Mouse (Mus musculus) lung, postnatal 0 days (tissue): Measurements from ENCODE around the gene Pcp4. TPM values are rescaled to one million over a fixed set of nuclear protein-coding genes. Genes with fewer than 3 reads are reported as not detected.
"Not testable (repeated sequence)": the region's sequence is repeated elsewhere in the genome, so short reads cannot be mapped to it uniquely, and the experiment has no call there.

Experiments used
- ATAC-seq: fragments of 200-750 bp; cut with Nextera tagmentation; 2 replicates; pipeline ENCODE4 v1.8.0; 2017; ENCODE audit warnings: moderate library complexity
- DNase-seq: peaks from one replicate; pipeline ENCODE4 v3.0.0-alpha.2; 2016; ENCODE audit warnings: low spot score
- H3K27ac ChIP-seq: fragments of 300-500 bp; sonication (generic); 2 replicates; pipeline ENCODE4 v1.5.1; 2014; ENCODE audit warnings: antibody characterized with exemption, mild to moderate bottlenecking, low read length, mixed read lengths
- H3K27me3 ChIP-seq: fragments of 300-500 bp; sonication (generic); replicated peaks from 2 replicates; pipeline ENCODE4 v1.6.1; 2014; ENCODE audit warnings: low read length, mixed read lengths; ENCODE audit not compliant: insufficient read depth
- H3K36me3 ChIP-seq: fragments of 300-500 bp; sonication (generic); 2 replicates; pipeline ENCODE4 v1.6.1; 2014; ENCODE audit warnings: low read length, mixed read lengths; ENCODE audit not compliant: insufficient read depth
- H3K4me1 ChIP-seq: fragments of 300-500 bp; sonication (generic); 2 replicates; pipeline ENCODE4 v1.6.1; 2014; ENCODE audit warnings: antibody characterized with exemption, low read depth, low read length, mixed read lengths; ENCODE audit not compliant: insufficient read depth
- H3K4me2 ChIP-seq: fragments of 300-500 bp; sonication (generic); replicated peaks from 2 replicates; pipeline ENCODE4 v1.6.1; 2014; ENCODE audit warnings: low read depth, mild to moderate bottlenecking, low read length, moderate library complexity, mixed read lengths
- H3K4me3 ChIP-seq: fragments of 300-500 bp; sonication (generic); 2 replicates; pipeline ENCODE4 v1.5.1; 2014; ENCODE audit warnings: low read depth, low read length
- H3K9ac ChIP-seq: fragments of 300-500 bp; sonication (generic); replicated peaks from 2 replicates; pipeline ENCODE4 v1.6.1; 2014; ENCODE audit warnings: low read depth, mild to moderate bottlenecking
- H3K9me3 ChIP-seq: fragments of 300-500 bp; sonication (generic); 2 replicates; pipeline ENCODE4 v1.6.1; 2016; ENCODE audit warnings: low read length, mixed read lengths
- CTCF ChIP-seq: IDR thresholded peaks from 2 replicates; pipeline ENCODE4 v1.5.1; 2016; ENCODE audit warnings: antibody characterized with exemption, mild to moderate bottlenecking
- EP300 ChIP-seq: IDR thresholded peaks from 2 replicates; pipeline ENCODE4 v1.6.1; 2016; ENCODE audit warnings: antibody characterized with exemption, mild to moderate bottlenecking, control low read depth
- WGBS: fragments of 180-500 bp; shearing (Covaris S2); extraction: QIAGEN DNeasy Blood & Tissue Kit; methylation state at CpG from one replicate; pipeline ENCODE4 v1.1.7; 2014; 5-methylcytosine and 5-hydroxymethylcytosine counted together
- polyA plus RNA-seq: library from polyadenylated mRNA; unstranded; fragments of >200 nt; fragmentation: Nextera tagmentation; extraction: Ambion mirVana; gene quantifications from 2 replicates; pipeline ENCODE4 v1.2.1, GENCODE M21; 2015

Gene Pcp4
- polyA plus RNA-seq, 1 experiment from 2014 or later = 0.60 TPM

GRCm38 (mm10) chr16:96438946-96439345 lies 28.5 kb upstream of the Pcp4 start:
- ATAC-seq = no peak
- Histone ChIP-seq H3K27me3 (no peaks in the 10 kb centered on the region), H3K36me3 (no peaks in the 10 kb centered on the region), H3K27ac (no peak overlapping the region), H3K9ac (no peak overlapping the region), H3K4me1 (no peaks in the 10 kb centered on the region), H3K4me3 (no peak overlapping the region), H3K9me3 (no peaks in the 10 kb centered on the region), H3K4me2 (no peak overlapping the region)
- no peak for DNase-seq
- TF ChIP-seq EP300 (no peak), CTCF (no peak)
- 88% methylated on average over 5 of the region's 5 CpGs for WGBS

- Histone ChIP-seq H3K4me1 (no peaks in the 10 kb centered on the region), H3K27me3 (no peaks in the 10 kb centered on the region), H3K4me3 (no peak overlapping the region), H3K9ac (no peak overlapping the region), H3K9me3 (no peaks in the 10 kb centered on the region), H3K27ac (no peak overlapping the region), H3K4me2 (no peak overlapping the region), H3K36me3 (no peaks in the 10 kb centered on the region)
- DNase-seq (no peak), ATAC-seq (no peak)
- 61% methylated on average over 4 of the region's 4 CpGs for WGBS
- TF ChIP-seq CTCF = no peak
- no peak for TF ChIP-seq EP300
Measured at GRCm38 (mm10) chr16:96439682-96440081, 27.7 kb upstream of the Pcp4 start.

- H3K4me3 ChIP-seq = no peak overlapping the region
- no peaks in the 10 kb centered on the region for H3K9me3 ChIP-seq
- H3K27me3 ChIP-seq = no peaks in the 10 kb centered on the region
- H3K4me1 ChIP-seq = no peaks in the 10 kb centered on the region
- H3K36me3 ChIP-seq = no peaks in the 10 kb centered on the region
- no peak for ATAC-seq
- TF ChIP-seq CTCF = no peak
- no peak for TF ChIP-seq EP300
- no peak overlapping the region for H3K4me2 ChIP-seq
- 83% methylated on average over 8 of the region's 8 CpGs for WGBS
- no peak for DNase-seq
- H3K27ac ChIP-seq = no peak overlapping the region
- no peak overlapping the region for H3K9ac ChIP-seq
Measured at GRCm38 (mm10) chr16:96440871-96441270, 26.5 kb upstream of the Pcp4 start.

- Histone ChIP-seq H3K9me3 (no peaks in the 10 kb centered on the region), H3K9ac (no peak overlapping the region), H3K4me1 (no peaks in the 10 kb centered on the region), H3K27ac (no peak overlapping the region), H3K36me3 (no peaks in the 10 kb centered on the region), H3K4me3 (no peak overlapping the region), H3K4me2 (no peak overlapping the region), H3K27me3 (no peaks in the 10 kb centered on the region)
- no peak for TF ChIP-seq CTCF
- TF ChIP-seq EP300 = no peak
- DNase-seq (no peak), ATAC-seq (no peak)
- WGBS = 78% methylated on average over 3 of the region's 3 CpGs
Measured at GRCm38 (mm10) chr16:96441826-96442225, 25.6 kb upstream of the Pcp4 start.

GRCm38 (mm10) chr16:96443468-96443867 lies 23.9 kb upstream of the Pcp4 start, which contains the start of gene Itgb2l:
Gene Itgb2l (minus strand): TSS chr16:96443619.
- ATAC-seq = no peak

GRCm38 (mm10) chr16:96450871-96451270 lies 16.5 kb upstream of the Pcp4 start:
- not testable (repeated sequence) for H3K36me3 ChIP-seq, DNase-seq, H3K4me3 ChIP-seq, H3K9ac ChIP-seq, H3K27ac ChIP-seq, H3K27me3 ChIP-seq, H3K4me1 ChIP-seq, ATAC-seq, H3K4me2 ChIP-seq, H3K9me3 ChIP-seq
- WGBS = 90% methylated on average over 13 of the region's 16 CpGs

More at GRCm38 (mm10) chr16:96443468-96443867, 23.9 kb upstream of the Pcp4 start, which contains the start of gene Itgb2l:
- Histone ChIP-seq H3K4me2 (no peak within 1 kb of the TSS), H3K27ac (no peak within 1 kb of the TSS), H3K4me1 (no peaks in the 10 kb centered on the region), H3K27me3 (no peaks in the 10 kb centered on the region), H3K9ac (no peak within 1 kb of the TSS), H3K9me3 (no peaks in the 10 kb centered on the region), H3K4me3 (no peak within 1 kb of the TSS), H3K36me3 (no peaks in the 10 kb centered on the region)
- 71% methylated on average over 2 of the region's 2 CpGs for WGBS
- TF ChIP-seq EP300 = no peak
- no peak for DNase-seq

GRCm38 (mm10) chr16:96454086-96454485 lies 13.3 kb upstream of the Pcp4 start:
- no peak for ATAC-seq
- no peaks in the 10 kb centered on the region for H3K9me3 ChIP-seq
- TF ChIP-seq CTCF = no peak
- TF ChIP-seq EP300 = no peak
- H3K9ac ChIP-seq = no peak overlapping the region
- H3K4me2 ChIP-seq = no peak overlapping the region
- no peak for DNase-seq
- H3K4me1 ChIP-seq = no peaks in the 10 kb centered on the region
- H3K27ac ChIP-seq = no peak overlapping the region
- H3K4me3 ChIP-seq = no peak overlapping the region
- H3K36me3 ChIP-seq = no peaks in the 10 kb centered on the region
- H3K27me3 ChIP-seq = no peaks in the 10 kb centered on the region
